In the genomic region with DNA sequence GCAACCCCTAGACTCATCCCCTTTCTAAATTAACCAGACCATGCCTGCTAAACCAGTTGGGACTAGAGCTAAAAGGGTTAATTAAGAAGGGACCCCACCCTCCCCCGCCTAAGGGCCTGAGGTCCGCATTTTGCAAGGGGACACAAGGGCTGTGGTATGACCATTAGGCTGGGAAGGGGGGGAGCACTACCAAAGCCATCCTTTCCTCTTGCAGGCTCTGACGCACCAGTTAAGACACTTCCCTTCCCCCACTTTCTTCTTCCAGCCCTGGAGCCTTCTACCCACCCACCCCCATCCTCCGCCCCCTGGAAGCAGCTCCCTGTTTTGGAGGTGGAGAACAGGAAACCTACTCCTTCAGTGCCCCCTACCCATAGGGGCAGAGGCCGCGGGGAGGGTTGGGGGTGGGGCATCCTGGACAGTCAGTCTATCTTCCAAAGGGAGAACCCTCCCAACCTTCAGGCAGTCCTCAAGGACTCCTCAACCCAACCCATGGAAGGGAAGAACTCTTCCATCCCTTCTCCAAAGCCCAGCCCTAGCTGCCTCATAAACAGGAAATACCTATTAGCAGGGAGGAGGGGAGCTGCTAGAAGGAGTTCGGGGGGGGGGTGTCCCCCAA, we compare ENCODE assay signal across 1 mouse cellular context.
TF ChIP-seq lines count a peak whose summit lies in the region.

No protein-coding gene starts in this region.

TF ChIP-seq in CH12.LX, 34 proteins besides CTCF, POLR2A, EP300 and RAD21:
- TF ChIP-seq MEF2A (IDR thresholded peaks at IDR 0.05; ENCODE audit: borderline replicate concordance, low read depth, low read length): no peak; the same call in 1 of the 2 replicates
- TF ChIP-seq BHLHE40 (IDR thresholded peaks at IDR 0.05; ENCODE audit: low read depth, low read length): no peak
- TF ChIP-seq ZMIZ1 (IDR thresholded peaks at IDR 0.05; ENCODE audit: low read depth, low read length): no peak
- no peak for TF ChIP-seq KAT2A (IDR thresholded peaks at IDR 0.05; ENCODE audit: insufficient replicate concordance, low read length)
- TF ChIP-seq ETS1 (conservative IDR thresholded peaks at IDR 0.05; ENCODE audit: low read depth, low read length): no peak
- TF ChIP-seq TCF12 (IDR thresholded peaks at IDR 0.05; ENCODE audit: low read depth, low read length): no peak
- TF ChIP-seq UBTF (IDR thresholded peaks at IDR 0.05; ENCODE audit: low read depth, low read length): no peak
- no peak for TF ChIP-seq ZKSCAN1 (IDR thresholded peaks at IDR 0.05; ENCODE audit: borderline replicate concordance, low read depth, low read length)
